Mouse (Mus musculus): ENCODE data around the gene Tsga13.

The Tsga13 gene

GRCm38 (mm10) chr6:30855956-30856355 lies 59.4 kb downstream of the Tsga13 start:
- DNase-seq (ENCODE audit: low spot score) = no peak

- DNase-seq (ENCODE audit: low spot score) = no peak
Measured at GRCm38 (mm10) chr6:30855205-30855604, 60.2 kb downstream of the Tsga13 start.

GRCm38 (mm10) chr6:30849818-30850217 lies 65.6 kb downstream of the Tsga13 start:
- no peak for DNase-seq (ENCODE audit: low spot score)

Data from ovary, postnatal 36 days (tissue).